Mouse (Mus musculus) T-helper 17 cell (primary cell): ENCODE results near the gene Olfr554.
"Not testable (repeated sequence)": the region's sequence is repeated elsewhere in the genome, so short reads cannot be mapped to it uniquely, and the experiment has no call there.

Experiments
- in situ Hi-C, 2 experiments: fragments of 300-600 bp; cut with MboI, MseI; formaldehyde crosslinking; loops; 1 replicate in 1 of 2; 2 replicates in 1 of 2; pipeline ENCODE4 v1.15.1; 2025; ENCODE audit warnings: high pct_unique_total_duplicates in 2 of 2

Olfr554 gene

GRCm38 (mm10) chr7:102638132-102638531 lies at the start of gene Olfr554:
Olfr554 (plus strand) TSS chr7:102638432.
- in situ Hi-C loops = loop anchor here (5.0 kb wide), 1 partner anchor 126 kb away; no protein-coding TSS in a partner anchor

GRCm38 (mm10) chr7:102591786-102592185 lies 46.4 kb upstream of the Olfr554 start, which contains the start of gene Olfr551:
Olfr551 (minus strand) TSS chr7:102591886.
- in situ Hi-C loops = no loop called here

- in situ Hi-C loops = no loop called here
Observed at GRCm38 (mm10) chr7:102597378-102598031, 40.7 kb upstream of the Olfr554 start, which contains the start of gene Olfr552. Olfr552 (plus strand) TSS chr7:102597770.

GRCm38 (mm10) chr7:102618118-102618517 lies 20.1 kb upstream of the Olfr554 start, which contains the start of gene Olfr553:
Olfr553 (minus strand) TSS chr7:102618218.
- in situ Hi-C loops = no loop called here

GRCm38 (mm10) chr7:102619608-102620007 lies 18.6 kb upstream of the Olfr554 start:
- in situ Hi-C loops = no loop called here

GRCm38 (mm10) chr7:102620368-102620767 lies 17.9 kb upstream of the Olfr554 start:
- in situ Hi-C loops = not testable (repeated sequence)

GRCm38 (mm10) chr7:102636665-102637064 lies 1.6 kb upstream of the Olfr554 start:
- in situ Hi-C loops = loop anchor here (5.0 kb wide), 1 partner anchor 124 kb away; no protein-coding TSS in a partner anchor

GRCm38 (mm10) chr7:102644945-102645344 lies 6.7 kb downstream of the Olfr554 start:
- in situ Hi-C loops = not testable (repeated sequence)

GRCm38 (mm10) chr7:102658523-102658922 lies 20.3 kb downstream of the Olfr554 start, which contains the start of gene Olfr555:
Olfr555 (plus strand) TSS chr7:102658823.
- in situ Hi-C loops = loop anchor here in 1 of 2 experiments (10.0 kb wide), 1 partner anchor 596 kb away; the partner anchor contains the start of gene Usp17ld

GRCm38 (mm10) chr7:102664599-102664998 lies 26.4 kb downstream of the Olfr554 start, which contains the start of gene Olfr556:
Olfr556 (plus strand) TSS chr7:102664899.
- in situ Hi-C loops = loop anchor here in 1 of 2 experiments (10.0 kb wide), 1 partner anchor 260 kb away; the partner anchor contains the start of gene Olfr572

GRCm38 (mm10) chr7:102665378-102665777 lies 27.1 kb downstream of the Olfr554 start:
- in situ Hi-C loops = loop anchor here in 1 of 2 experiments (10.0 kb wide), 1 partner anchor 259 kb away; the partner anchor contains the start of gene Olfr572

- in situ Hi-C loops = no loop called here
Observed at GRCm38 (mm10) chr7:102676225-102676624, 38.0 kb downstream of the Olfr554 start.

- in situ Hi-C loops = no loop called here
Observed at GRCm38 (mm10) chr7:102681916-102682315, 43.7 kb downstream of the Olfr554 start.

GRCm38 (mm10) chr7:102686944-102687501 lies 48.8 kb downstream of the Olfr554 start, which contains the start of gene Trim68:
Trim68 (minus strand) TSS chr7:102687327.
- in situ Hi-C loops = no loop called here
